Comparison of ENCODE assay signal across 7 mouse cellular contexts in genomic region chr13:94975828-94976218, GRCm38 (mm10). TPM values are rescaled to one million over a fixed set of nuclear protein-coding genes. Genes with fewer than 3 reads are reported as not detected.
DNase-seq lines count a peak whose midpoint lies in the region; ATAC-seq and TF ChIP-seq lines count a peak whose summit lies in the region.

No protein-coding gene starts in this region.

- no peaks in the 10 kb centered on the region for H3K9me3 ChIP-seq in forebrain, embryonic 12.5 days
- no peaks in the 10 kb centered on the region for H3K9me3 ChIP-seq in liver, embryonic 11.5 days (ENCODE audit: control insufficient read depth, low read length)

- no peak for TF ChIP-seq POLR2A in spleen, adult 2 months (IDR thresholded peaks at IDR 0.05; ENCODE audit: low read depth, low read length)

- peak overlapping the region; percentile 93; the same call in 1 of the 2 replicates for H3K9ac ChIP-seq in forebrain, embryonic 12.5 days
- H3K9ac ChIP-seq in liver, embryonic 11.5 days (ENCODE audit: low read depth, low read length): peak overlapping the region; percentile 83

- H3K36me3 ChIP-seq in spleen, adult 2 months (ENCODE audit: control insufficient read depth, insufficient read depth, low read length): peaks cover 2% of the 10 kb centered on the region; the same call in 1 of the 2 replicates
- no peaks in the 10 kb centered on the region for H3K36me3 ChIP-seq in forebrain, embryonic 12.5 days (replicated peaks)
- no peaks in the 10 kb centered on the region for H3K36me3 ChIP-seq in liver, embryonic 11.5 days (ENCODE audit: control insufficient read depth, insufficient read depth, low read length)

- no peaks in the 10 kb centered on the region for H3K27me3 ChIP-seq in spleen, adult 2 months (ENCODE audit: control insufficient read depth, insufficient read depth, low read length)
- no peaks in the 10 kb centered on the region for H3K27me3 ChIP-seq in forebrain, embryonic 12.5 days
- H3K27me3 ChIP-seq in liver, embryonic 11.5 days (replicated peaks; ENCODE audit: control insufficient read depth, insufficient read depth, low read length): no peaks in the 10 kb centered on the region

- no peak for DNase-seq in spleen, adult 2 months (ENCODE audit: low read depth in 1 of 2, low spot score in 2 of 2)
- no peak for DNase-seq in spleen, postnatal 36 days (ENCODE audit: low spot score in 2 of 2)
- DNase-seq in liver, embryonic 11.5 days (ENCODE audit: low spot score): no peak
- no peak for DNase-seq in right cerebral cortex, postnatal 4 days
- DNase-seq in left cerebral cortex, postnatal 36 days (ENCODE audit: low spot score in 2 of 2): no peak
- no peak for DNase-seq in frontal cortex, adult 2 months (ENCODE audit: extremely low spot score in 1 of 2, low spot score in 1 of 2)

- intact Hi-C loops in left cerebral cortex, postnatal 36 days (cut with DNase I): no loop called here

- H3K27ac ChIP-seq in spleen, adult 2 months (ENCODE audit: insufficient read depth, low read length): no peak overlapping the region
- peak overlapping the region; percentile 97; the same call in 1 of the 2 replicates for H3K27ac ChIP-seq in forebrain, embryonic 12.5 days
- peak overlapping the region; percentile 75; the same call in 1 of the 2 replicates for H3K27ac ChIP-seq in liver, embryonic 11.5 days (ENCODE audit: low read depth, low read length)

- no peak for TF ChIP-seq CTCF in spleen, adult 2 months (IDR thresholded peaks at IDR 0.05; ENCODE audit: extremely low read depth, insufficient read depth, insufficient read length, insufficient replicate concordance)

- ATAC-seq in forebrain, embryonic 12.5 days (ENCODE audit: low FRiP score): no peak
- ATAC-seq in liver, embryonic 11.5 days (replicated peaks; ENCODE audit: low FRiP score): no peak

- H3K4me1 ChIP-seq in spleen, adult 2 months (ENCODE audit: control insufficient read depth, insufficient read depth, insufficient read length): no peaks in the 10 kb centered on the region
- peaks cover 13% of the 10 kb centered on the region for H3K4me1 ChIP-seq in forebrain, embryonic 12.5 days
- H3K4me1 ChIP-seq in liver, embryonic 11.5 days (replicated peaks; ENCODE audit: control insufficient read depth, insufficient read depth, low read length): peaks cover 3% of the 10 kb centered on the region

- H3K4me2 ChIP-seq in forebrain, embryonic 12.5 days: peak overlapping the region; percentile 51
- peak overlapping the region; percentile 66 for H3K4me2 ChIP-seq in liver, embryonic 11.5 days

- 30% methylated on average over 9 of the region's 9 CpGs for WGBS in spleen, adult 2 months
- WGBS in forebrain, embryonic 12.5 days: 21% methylated on average over 9 of the region's 9 CpGs
- 24% methylated on average over 9 of the region's 9 CpGs for WGBS in liver, embryonic 11.5 days

- H3K4me3 ChIP-seq in spleen, adult 2 months (ENCODE audit: extremely low read depth, insufficient read depth, insufficient read length): peak overlapping the region; percentile 91
- H3K4me3 ChIP-seq in forebrain, embryonic 12.5 days (replicated peaks): peak overlapping the region; percentile 83
- H3K4me3 ChIP-seq in liver, embryonic 11.5 days (ENCODE audit: low read depth, low read length): peak overlapping the region; percentile 67

RNA-seq across cellular contexts. Expression of gene Wdr41, which starts 0.3 kb away (rescaled TPM):
- 5.8 and 6.5 TPM in 2 replicates for polyA plus RNA-seq in spleen, adult 2 months (2012; rRNA removed)
- 23.5 and 24.0 TPM in 2 replicates for polyA plus RNA-seq in forebrain, embryonic 12.5 days (2016; fragmentation: Nextera tagmentation; extraction: Ambion mirVana)
- polyA plus RNA-seq in liver, embryonic 11.5 days (2014; fragmentation: Nextera tagmentation; extraction: Ambion mirVana): 12.1 and 14.5 TPM in 2 replicates
- 10 to 100 TPM; 19.7 to 21.7 TPM for total RNA-seq in left cerebral cortex, postnatal 36 days (2021)
- 26.8 and 27.3 TPM in 2 replicates for polyA plus RNA-seq in frontal cortex, adult 2 months (2012; rRNA removed)
